Mouse (Mus musculus): Measurements from ENCODE around the gene Rhox2h. TPM values are rescaled to one million over a fixed set of nuclear protein-coding genes. Genes with fewer than 3 reads are reported as not detected.

Gene Rhox2h
- polyA plus RNA-seq, 1 experiment from 2014 or later = not detected

Other genes with a start within 250 kb of the Rhox2h start
- gene Rhox4b, start 240.8 kb downstream of the Rhox2h start, polyA plus RNA-seq (2014; fragmentation: Nextera tagmentation; extraction: Ambion mirVana) = 0.18 TPM in 1 of 2 replicates, not detected in the other
- gene Rhox2c, start 219.6 kb downstream of the Rhox2h start, polyA plus RNA-seq (2014; fragmentation: Nextera tagmentation; extraction: Ambion mirVana) = 0.67 and 1.3 TPM in 2 replicates
- not detected in 2 replicates for gene Rhox3c, start 214.7 kb downstream of the Rhox2h start, polyA plus RNA-seq (2014; fragmentation: Nextera tagmentation; extraction: Ambion mirVana)
- gene Rhox4c, start 192.9 kb downstream of the Rhox2h start, polyA plus RNA-seq (2014; fragmentation: Nextera tagmentation; extraction: Ambion mirVana) = not detected in 2 replicates
- not detected in 2 replicates for gene Rhox2d, start 179.8 kb downstream of the Rhox2h start, polyA plus RNA-seq (2014; fragmentation: Nextera tagmentation; extraction: Ambion mirVana)
- gene Rhox4d, start 158.9 kb downstream of the Rhox2h start, polyA plus RNA-seq (2014; fragmentation: Nextera tagmentation; extraction: Ambion mirVana) = not detected in 2 replicates
- not detected in 2 replicates for gene Rhox2e, start 142.8 kb downstream of the Rhox2h start, polyA plus RNA-seq (2014; fragmentation: Nextera tagmentation; extraction: Ambion mirVana)
- not detected in 2 replicates for gene Rhox3e, start 131.3 kb downstream of the Rhox2h start, polyA plus RNA-seq (2014; fragmentation: Nextera tagmentation; extraction: Ambion mirVana)
- not detected in 2 replicates for gene Rhox4e, start 115.9 kb downstream of the Rhox2h start, polyA plus RNA-seq (2014; fragmentation: Nextera tagmentation; extraction: Ambion mirVana)
- gene Rhox2f, start 101.9 kb downstream of the Rhox2h start, polyA plus RNA-seq (2014; fragmentation: Nextera tagmentation; extraction: Ambion mirVana) = 0.33 TPM in 1 of 2 replicates, not detected in the other
- not detected in 2 replicates for gene Rhox3f, start 92.3 kb downstream of the Rhox2h start, polyA plus RNA-seq (2014; fragmentation: Nextera tagmentation; extraction: Ambion mirVana)
- not detected in 2 replicates for gene Rhox4f, start 65.6 kb downstream of the Rhox2h start, polyA plus RNA-seq (2014; fragmentation: Nextera tagmentation; extraction: Ambion mirVana)
- gene Rhox3g, start 44.7 kb downstream of the Rhox2h start, polyA plus RNA-seq (2014; fragmentation: Nextera tagmentation; extraction: Ambion mirVana) = not detected in 2 replicates
- not detected in 2 replicates for gene Rhox2g, start 29.8 kb downstream of the Rhox2h start, polyA plus RNA-seq (2014; fragmentation: Nextera tagmentation; extraction: Ambion mirVana)
- 0.15 TPM in 1 of 2 replicates, not detected in the other for gene Rhox4g, start 21.9 kb downstream of the Rhox2h start, polyA plus RNA-seq (2014; fragmentation: Nextera tagmentation; extraction: Ambion mirVana)
- not detected in 2 replicates for gene Rhox3h, start 4.5 kb downstream of the Rhox2h start, polyA plus RNA-seq (2014; fragmentation: Nextera tagmentation; extraction: Ambion mirVana)
- gene Rhox5, start 131.6 kb upstream of the Rhox2h start, polyA plus RNA-seq (2014; fragmentation: Nextera tagmentation; extraction: Ambion mirVana) = 1.2 and 1.4 TPM in 2 replicates
- gene Rhox6, start 153.6 kb upstream of the Rhox2h start, polyA plus RNA-seq (2014; fragmentation: Nextera tagmentation; extraction: Ambion mirVana) = not detected in 2 replicates
- gene Rhox7a, start 158.4 kb upstream of the Rhox2h start, polyA plus RNA-seq (2014; fragmentation: Nextera tagmentation; extraction: Ambion mirVana) = not detected in 2 replicates
- 0.11 TPM in 1 of 2 replicates, not detected in the other for gene Rhox8, start 205.7 kb upstream of the Rhox2h start, polyA plus RNA-seq (2014; fragmentation: Nextera tagmentation; extraction: Ambion mirVana)
- not detected in 2 replicates for gene Rhox7b, start 224.0 kb upstream of the Rhox2h start, polyA plus RNA-seq (2014; fragmentation: Nextera tagmentation; extraction: Ambion mirVana)
- gene Rhox9, start 228.5 kb upstream of the Rhox2h start, polyA plus RNA-seq (2014; fragmentation: Nextera tagmentation; extraction: Ambion mirVana) = not detected in 2 replicates